Mouse (Mus musculus) thymus, adult 2 months (tissue): ENCODE results near the gene Slc17a5.

Source experiments
- CTCF ChIP-seq: fragments of 200-500 bp; IDR thresholded peaks from 2 replicates; pipeline ENCODE4 v1.5.1; 2012; ENCODE audit warnings: mild to moderate bottlenecking, control low read depth, low read length, moderate library complexity, borderline replicate concordance; ENCODE audit not compliant: control insufficient read depth, poor library complexity, insufficient read depth; ENCODE audit errors: extremely low read depth
- POLR2A ChIP-seq: fragments of 200-500 bp; IDR thresholded peaks from 2 replicates; pipeline ENCODE4 v1.6.1; 2012; ENCODE audit warnings: mild to moderate bottlenecking, low read length, control low read depth, moderate library complexity; ENCODE audit not compliant: control insufficient read depth, poor library complexity, insufficient read depth; ENCODE audit errors: extremely low read depth

DNA sequence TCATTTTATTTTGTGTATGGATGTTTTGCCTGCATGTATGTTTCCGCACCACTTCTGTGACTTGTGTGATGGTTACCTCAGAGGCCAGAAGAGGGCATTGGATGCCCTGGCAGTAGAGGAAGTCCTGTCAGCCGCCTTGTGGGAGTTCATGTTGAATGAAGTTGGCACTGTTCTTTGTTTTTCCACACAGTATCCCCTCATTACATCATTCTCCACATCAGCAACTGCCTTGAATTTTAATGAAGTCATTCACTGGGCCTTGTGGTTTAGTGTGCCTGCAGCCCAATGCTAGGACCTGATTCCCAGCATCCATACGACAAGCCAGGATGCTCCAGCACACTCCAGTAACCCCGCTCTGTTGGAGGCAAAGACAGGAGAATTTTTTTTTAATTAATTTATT is 86.6 kb downstream of the Slc17a5 start:
- TF ChIP-seq CTCF (no peak), POLR2A (no peak)
